Mouse (Mus musculus) lung, embryonic 16.5 days (tissue): ENCODE results near the gene Tac2. TPM values are rescaled to one million over a fixed set of nuclear protein-coding genes. Genes with fewer than 3 reads are reported as not detected.
"Not testable (repeated sequence)": the region's sequence is repeated elsewhere in the genome, so short reads cannot be mapped to it uniquely, and the experiment has no call there.

Experiments
- ATAC-seq: fragments of 200-750 bp; cut with Nextera tagmentation; 2 replicates; pipeline ENCODE4 v1.8.0; 2017; ENCODE audit warnings: low read depth, mild to moderate bottlenecking, moderate library complexity
- H3K27ac ChIP-seq: fragments of 300-500 bp; sonication (generic); 2 replicates; pipeline ENCODE4 v1.5.1; 2014; ENCODE audit warnings: mild to moderate bottlenecking, control low read depth, low read length
- H3K27me3 ChIP-seq: fragments of 300-500 bp; sonication (generic); 2 replicates; pipeline ENCODE4 v1.6.1; 2014; ENCODE audit warnings: low read depth, low read length, mixed read lengths; ENCODE audit not compliant: control insufficient read depth, insufficient read depth
- H3K36me3 ChIP-seq: fragments of 300-500 bp; sonication (generic); 2 replicates; pipeline ENCODE4 v1.6.1; 2014; ENCODE audit warnings: low read length; ENCODE audit not compliant: control insufficient read depth, insufficient read depth
- H3K4me1 ChIP-seq: fragments of 300-500 bp; sonication (generic); replicated peaks from 2 replicates; pipeline ENCODE4 v1.6.1; 2014; ENCODE audit warnings: low read length, mixed read lengths; ENCODE audit not compliant: control insufficient read depth, insufficient read depth
- H3K4me2 ChIP-seq: fragments of 300-500 bp; sonication (generic); 2 replicates; pipeline ENCODE4 v1.6.1; 2014; ENCODE audit warnings: low read depth, low read length, control low read depth
- H3K4me3 ChIP-seq: fragments of 300-500 bp; sonication (generic); 2 replicates; pipeline ENCODE4 v1.5.1; 2014; ENCODE audit warnings: mild to moderate bottlenecking, low read length, control low read depth
- H3K9ac ChIP-seq: fragments of 300-500 bp; sonication (generic); 2 replicates; pipeline ENCODE4 v1.6.1; 2014; ENCODE audit warnings: low read length, control low read depth
- H3K9me3 ChIP-seq: fragments of 300-500 bp; sonication (generic); 2 replicates; pipeline ENCODE4 v1.6.1; 2016; ENCODE audit warnings: low read length; ENCODE audit not compliant: control insufficient read depth
- WGBS: fragments of 180-500 bp; shearing (Covaris S2); extraction: QIAGEN DNeasy Blood & Tissue Kit; methylation state at CpG from one replicate; pipeline ENCODE4 v1.1.7; 2014; 5-methylcytosine and 5-hydroxymethylcytosine counted together
- polyA plus RNA-seq: library from polyadenylated mRNA; unstranded; fragments of >200 nt; fragmentation: Nextera tagmentation; extraction: Ambion mirVana; gene quantifications from 2 replicates; pipeline ENCODE4 v1.2.1, GENCODE M21; 2015

Gene Tac2
- polyA plus RNA-seq, 1 experiment from 2014 or later = not detected

DNA sequence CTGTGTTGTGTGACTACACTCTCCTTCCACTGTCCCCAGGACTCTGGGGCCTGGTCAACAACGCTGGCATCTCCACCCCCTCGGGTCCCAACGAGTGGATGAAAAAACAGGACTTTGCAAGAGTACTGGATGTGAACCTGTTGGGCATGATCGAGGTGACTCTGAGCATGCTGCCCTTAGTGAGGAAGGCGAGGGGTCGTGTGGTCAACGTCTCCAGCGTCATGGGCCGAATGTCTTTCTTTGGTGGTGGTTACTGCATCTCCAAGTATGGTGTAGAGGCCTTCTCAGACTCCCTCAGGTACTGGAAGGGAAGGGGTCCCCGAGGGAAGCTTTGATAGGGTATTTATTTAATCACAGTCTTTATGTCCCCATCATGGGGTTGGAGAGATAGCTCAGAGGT, 38.6 kb downstream of the Tac2 start:
- not testable (repeated sequence) for H3K9ac ChIP-seq, ATAC-seq, H3K4me1 ChIP-seq, H3K27ac ChIP-seq, H3K4me2 ChIP-seq, H3K4me3 ChIP-seq, H3K36me3 ChIP-seq, H3K27me3 ChIP-seq, H3K9me3 ChIP-seq
- WGBS = 81% methylated on average over 10 of the region's 10 CpGs

DNA sequence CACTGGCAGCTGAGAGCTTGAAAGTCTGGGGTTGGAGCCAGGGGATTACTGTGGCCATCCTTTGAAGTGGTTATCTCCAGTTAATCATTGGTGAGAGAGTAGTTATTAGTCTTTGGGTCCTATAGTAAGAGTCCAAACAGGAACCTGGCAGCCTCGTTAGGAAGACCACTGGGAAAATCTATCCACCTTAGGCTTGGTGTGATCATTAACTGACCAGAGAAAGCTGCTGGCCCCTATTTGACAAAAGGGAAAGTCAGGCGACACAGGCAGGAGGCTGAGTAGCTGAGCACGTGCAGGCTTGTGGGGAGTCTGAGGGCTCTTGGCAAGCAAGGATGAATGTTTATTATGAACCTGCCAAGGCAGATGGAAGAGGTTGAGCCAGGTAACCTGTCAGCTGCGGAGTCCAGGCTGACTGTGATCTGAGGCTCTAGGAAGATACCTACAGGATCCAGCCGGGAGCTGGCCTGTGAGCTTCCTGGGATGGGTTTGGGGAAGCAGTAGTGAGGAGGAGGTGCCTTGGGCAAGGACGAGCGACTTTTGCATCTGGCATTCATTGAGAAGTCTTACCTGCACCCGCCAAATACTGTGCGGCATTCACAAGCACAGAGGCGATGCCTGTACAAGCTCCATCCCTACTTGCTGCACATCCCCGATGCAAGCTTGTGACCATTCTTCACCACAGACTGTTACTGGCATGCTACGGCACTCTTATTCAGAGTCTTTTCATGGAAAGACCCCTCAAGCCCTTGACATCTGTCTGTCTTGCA, 39.8 kb downstream of the Tac2 start:
- Histone ChIP-seq H3K9ac (no peak overlapping the region), H3K36me3 (no peaks in the 10 kb centered on the region), H3K27me3 (no peaks in the 10 kb centered on the region), H3K4me2 (no peak overlapping the region), H3K27ac (no peak overlapping the region), H3K9me3 (no peaks in the 10 kb centered on the region), H3K4me1 (no peaks in the 10 kb centered on the region), H3K4me3 (no peak overlapping the region)
- whole genome bisulfite sequencing = 47% methylated on average over 12 of the region's 12 CpGs
- no peak for ATAC-seq

DNA sequence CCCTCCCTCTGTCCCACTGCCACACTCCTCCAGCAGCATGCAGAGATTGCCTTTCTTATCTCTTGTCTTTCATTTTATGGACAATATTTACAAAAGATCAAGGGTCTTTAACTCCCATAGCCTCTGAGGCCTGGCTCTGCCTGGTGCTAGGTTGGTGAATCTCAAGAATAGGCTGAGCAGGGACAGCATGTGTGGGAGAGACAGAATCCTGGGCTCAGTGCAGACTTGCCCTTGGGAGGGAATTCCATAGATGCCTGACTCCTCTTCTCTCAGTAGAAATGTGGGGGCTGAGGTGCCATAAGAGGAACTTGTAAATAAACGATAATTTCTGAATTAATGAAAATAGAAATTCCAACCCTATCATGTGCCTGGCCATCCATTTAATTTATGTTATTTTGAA, 42.3 kb downstream of the Tac2 start:
- ATAC-seq = no peak
- 52% methylated on average over 1 of the region's 1 CpGs for WGBS
- Histone ChIP-seq H3K9me3 (no peaks in the 10 kb centered on the region), H3K4me3 (no peak overlapping the region), H3K27me3 (no peaks in the 10 kb centered on the region), H3K36me3 (no peaks in the 10 kb centered on the region), H3K4me2 (no peak overlapping the region), H3K27ac (no peak overlapping the region), H3K4me1 (no peaks in the 10 kb centered on the region), H3K9ac (no peak overlapping the region)

DNA sequence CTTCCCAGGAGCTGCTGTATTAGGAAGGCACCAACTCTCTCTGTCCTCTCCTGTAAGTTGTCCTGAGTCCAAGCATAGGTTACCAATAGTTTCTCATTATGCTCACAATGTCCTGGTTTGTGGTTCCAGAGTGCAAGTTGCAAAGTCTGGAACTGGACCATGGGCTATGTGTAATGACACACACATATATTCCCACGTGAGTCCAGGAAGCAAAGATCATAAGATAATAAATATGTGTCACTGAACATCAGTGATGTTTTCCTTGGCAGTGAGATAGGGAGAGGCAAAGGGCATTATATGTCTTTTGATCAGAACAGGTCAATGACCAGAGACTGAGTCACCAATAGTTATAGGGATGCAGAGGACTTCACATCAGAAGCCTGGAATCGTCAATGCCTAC, 51.7 kb downstream of the Tac2 start, which contains the start of gene Rdh9:
TSS of gene Rdh9 (plus strand) at position 376 of the 400 bp plus-strand sequence.
- H3K27me3 ChIP-seq = no peaks in the 10 kb centered on the region
- ATAC-seq = no peak
- no peak within 1 kb of the TSS for H3K27ac ChIP-seq
- WGBS = 49% methylated on average over 2 of the region's 2 CpGs
- H3K9me3 ChIP-seq = no peaks in the 10 kb centered on the region
- H3K4me3 ChIP-seq = no peak within 1 kb of the TSS
- H3K4me1 ChIP-seq = no peaks in the 10 kb centered on the region
- no peak within 1 kb of the TSS for H3K4me2 ChIP-seq
- no peaks in the 10 kb centered on the region for H3K36me3 ChIP-seq
- H3K9ac ChIP-seq = no peak within 1 kb of the TSS

Other genes with a start within 250 kb of the Tac2 start
- 1.3 and 1.8 TPM in 2 replicates for gene Stac3, start 222.8 kb upstream of the Tac2 start, polyA plus RNA-seq
- gene Ndufa4l2, start 209.5 kb upstream of the Tac2 start, polyA plus RNA-seq = 155 and 169 TPM in 2 replicates
- 116 and 119 TPM in 2 replicates for gene Shmt2, start 202.0 kb upstream of the Tac2 start, polyA plus RNA-seq
- 1.8 TPM in 2 replicates for gene Nxph4, start 189.9 kb upstream of the Tac2 start, polyA plus RNA-seq
- gene Lrp1, start 103.3 kb upstream of the Tac2 start, polyA plus RNA-seq = 78.9 and 83.6 TPM in 2 replicates
- 47.4 and 49.2 TPM in 2 replicates for gene Stat6, start 81.5 kb upstream of the Tac2 start, polyA plus RNA-seq
- gene Nemp1, start 57.6 kb upstream of the Tac2 start, polyA plus RNA-seq = 12.6 and 13.2 TPM in 2 replicates
- gene Nab2, start 55.9 kb upstream of the Tac2 start, polyA plus RNA-seq = 16.2 and 17.9 TPM in 2 replicates
- 0.19 and 0.39 TPM in 2 replicates for gene Myo1a, start 19.3 kb upstream of the Tac2 start, polyA plus RNA-seq
- 2.3 and 2.6 TPM in 2 replicates for gene Zbtb39, start 15.1 kb downstream of the Tac2 start, polyA plus RNA-seq
- gene Gpr182, start 27.3 kb downstream of the Tac2 start, polyA plus RNA-seq = 16.4 and 17.3 TPM in 2 replicates
- gene Rdh1, start 35.2 kb downstream of the Tac2 start, polyA plus RNA-seq = 0.08 TPM in 1 of 2 replicates, not detected in the other
- gene Rdh16f1, start 35.3 kb downstream of the Tac2 start, polyA plus RNA-seq = not detected in 2 replicates
- not detected in 2 replicates for gene Rdh9, start 51.9 kb downstream of the Tac2 start, polyA plus RNA-seq
- not detected in 2 replicates for gene Rdh16, start 76.7 kb downstream of the Tac2 start, polyA plus RNA-seq
- gene Rdh19, start 125.5 kb downstream of the Tac2 start, polyA plus RNA-seq = not detected in 2 replicates
- gene Rdh16f2, start 142.0 kb downstream of the Tac2 start, polyA plus RNA-seq = not detected in 2 replicates
- gene Rdh7, start 164.3 kb downstream of the Tac2 start, polyA plus RNA-seq = 0.69 TPM in 1 of 2 replicates, not detected in the other
- 0.08 TPM in 1 of 2 replicates, not detected in the other for gene Sdr9c7, start 174.0 kb downstream of the Tac2 start, polyA plus RNA-seq